Mouse (Mus musculus): Measurements from ENCODE around the gene Defb11. TPM values are rescaled to one million over a fixed set of nuclear protein-coding genes. Genes with fewer than 3 reads are reported as not detected.
"Not testable (repeated sequence)": the region's sequence is repeated elsewhere in the genome, so short reads cannot be mapped to it uniquely, and the experiment has no call there.

Defb11 gene
- not detected for total RNA-seq (2021)
- long read RNA-seq, experiment 1 = 0 reads
- long read RNA-seq, experiment 2 = 0 reads

DNA sequence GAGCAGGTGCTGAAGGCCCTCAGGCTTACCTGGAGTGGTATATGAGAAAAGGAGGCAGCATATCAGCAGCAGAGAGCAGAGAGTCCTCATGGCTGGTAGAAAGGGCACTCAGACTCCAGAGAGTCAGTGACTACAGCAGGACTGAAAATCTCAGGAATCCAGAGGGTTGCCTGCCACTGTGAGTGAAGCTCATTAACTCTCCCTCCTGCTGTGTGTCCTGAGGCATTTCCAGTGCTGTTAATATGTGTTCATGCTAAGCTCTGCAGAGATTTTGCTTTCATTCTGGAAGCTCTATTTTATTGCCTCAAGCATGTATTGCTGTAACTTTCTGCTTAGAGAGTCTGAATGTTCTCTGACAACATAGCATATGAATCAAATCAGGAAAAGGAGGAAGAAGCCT lies at the start of gene Defb11:
Defb11 (minus strand) TSS at position 123 of the 400 bp plus-strand sequence.
- not testable (repeated sequence) for DNase-seq (ENCODE audit: low spot score in 2 of 2)

- DNase-seq (ENCODE audit: low spot score in 2 of 2) = peak in 1 of 2 experiments; percentile 6
Measured at GRCm38 (mm10) chr8:21955321-21955720, 49.1 kb upstream of the Defb11 start.

DNA sequence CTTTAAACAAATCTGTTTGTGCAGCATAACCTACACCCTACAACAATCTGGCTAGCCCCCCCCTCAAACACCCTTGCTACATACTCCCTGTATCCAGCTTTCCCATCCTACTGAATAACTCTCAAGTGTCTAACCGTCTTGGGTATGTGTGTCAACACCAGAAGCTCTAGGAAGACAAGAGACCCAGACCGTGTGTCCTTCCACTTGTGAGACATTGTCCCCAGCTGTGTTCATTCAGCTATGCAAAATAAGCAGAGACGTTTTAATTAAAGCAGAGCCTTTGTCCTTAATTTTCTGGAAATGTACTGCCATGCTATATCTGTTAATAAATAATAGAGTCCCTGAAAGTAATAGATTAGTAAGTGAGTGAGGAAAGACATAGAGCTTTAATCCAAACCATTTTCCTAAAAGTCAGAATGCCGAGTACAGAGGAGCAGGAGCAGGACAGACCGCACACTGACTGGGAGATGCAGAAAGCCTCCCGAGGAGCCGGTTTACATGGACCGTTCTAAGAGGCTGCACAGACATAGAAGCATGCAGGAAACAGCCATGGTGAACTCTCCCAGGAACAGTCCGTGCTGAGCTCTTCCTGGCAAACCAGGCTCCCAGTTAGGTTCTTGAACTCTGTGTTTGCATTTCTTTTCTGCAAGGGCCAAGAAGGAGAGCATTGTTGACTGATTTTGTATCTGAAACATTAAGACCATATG lies 41.3 kb upstream of the Defb11 start:
- no peak for DNase-seq (ENCODE audit: low spot score in 2 of 2)

DNA sequence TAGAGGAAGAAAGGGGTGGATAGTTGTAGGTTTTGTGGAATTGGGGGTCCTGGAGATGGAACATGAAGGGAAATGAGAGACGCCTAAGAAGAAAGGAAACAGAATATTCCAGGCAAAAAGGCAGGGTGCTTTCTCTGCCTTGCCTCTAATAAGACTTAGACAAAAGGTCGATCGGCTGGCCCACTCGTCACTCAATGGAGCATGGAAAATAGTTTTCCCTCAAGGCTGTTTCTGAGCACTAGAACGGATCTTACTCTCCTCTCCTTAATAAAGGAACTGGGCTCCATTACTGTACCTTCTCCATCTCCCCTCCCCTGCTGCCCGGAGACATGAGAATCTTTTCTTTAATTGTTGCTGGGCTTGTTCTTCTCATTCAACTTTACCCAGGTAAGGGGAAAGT lies 40.2 kb upstream of the Defb11 start, which contains the start of gene Defb13:
Defb13 (plus strand) TSS at position 301 of the 400 bp plus-strand sequence.
- DNase-seq (ENCODE audit: low spot score in 2 of 2) = no peak

DNA sequence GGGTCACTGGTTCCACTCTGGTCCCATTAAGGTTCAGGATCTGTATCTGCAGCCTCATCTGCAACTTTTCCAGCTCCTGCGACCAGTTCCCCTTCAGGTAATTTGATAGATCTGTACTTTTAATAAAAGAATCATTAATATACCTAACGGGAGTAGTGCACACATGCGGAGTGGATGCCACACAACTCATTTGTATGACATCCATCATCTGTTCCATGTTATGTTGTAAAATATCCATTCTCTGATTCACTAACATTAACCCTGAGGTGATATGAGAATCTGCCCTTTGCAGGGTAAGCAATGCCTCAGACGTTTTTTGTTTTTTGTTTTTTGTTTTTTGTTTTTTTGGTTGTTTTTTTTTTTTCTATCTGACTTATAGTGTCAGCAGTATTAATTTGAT lies 31.8 kb upstream of the Defb11 start, which contains the start of gene Defb35:
Defb35 (plus strand) TSS at position 301 of the 400 bp plus-strand sequence.
- not testable (repeated sequence) for DNase-seq (ENCODE audit: low spot score in 2 of 2)

DNA sequence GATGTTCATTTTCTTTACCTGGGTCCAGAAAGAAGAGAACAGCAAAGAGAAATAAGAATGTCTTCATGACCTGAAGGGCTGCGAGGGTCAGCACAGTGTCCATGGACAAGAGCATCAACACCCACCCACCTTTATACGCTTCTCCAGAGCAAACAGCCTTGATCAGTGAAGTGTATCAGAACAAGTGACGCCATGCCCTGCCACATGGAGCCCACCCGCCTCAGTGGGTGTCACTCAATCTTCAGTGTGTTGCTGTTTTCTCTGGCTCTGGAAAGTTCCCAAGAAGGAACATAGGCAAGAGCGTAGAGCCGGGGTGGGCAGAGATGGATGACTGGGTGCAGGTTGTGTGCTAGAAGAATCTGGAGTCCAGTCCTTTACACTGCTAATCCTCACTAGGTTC lies 26.4 kb upstream of the Defb11 start, which contains the start of gene Defb15:
Defb15 (minus strand) TSS at position 101 of the 400 bp plus-strand sequence.
- DNase-seq (ENCODE audit: low spot score in 2 of 2) = no peak

DNA sequence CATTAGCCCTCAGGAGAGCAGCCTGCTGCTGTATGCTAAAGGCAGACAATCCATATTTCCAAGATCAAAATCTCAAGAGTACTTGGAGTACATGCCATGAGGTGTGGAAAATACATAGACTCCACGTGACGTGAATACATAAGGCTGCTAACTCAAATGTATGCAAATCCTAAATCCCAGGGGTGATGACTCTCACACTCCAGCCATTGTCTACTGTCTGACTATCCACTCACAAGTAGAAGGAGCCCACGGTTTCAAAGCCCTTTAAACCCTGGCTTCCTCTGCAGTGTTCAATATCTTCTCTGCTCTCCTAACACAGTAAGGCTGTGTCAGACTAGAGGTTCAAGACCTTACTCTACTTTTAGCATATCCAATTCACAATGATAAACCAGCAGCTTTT lies 24.5 kb upstream of the Defb11 start:
- DNase-seq (ENCODE audit: low spot score in 2 of 2) = not testable (repeated sequence)

DNA sequence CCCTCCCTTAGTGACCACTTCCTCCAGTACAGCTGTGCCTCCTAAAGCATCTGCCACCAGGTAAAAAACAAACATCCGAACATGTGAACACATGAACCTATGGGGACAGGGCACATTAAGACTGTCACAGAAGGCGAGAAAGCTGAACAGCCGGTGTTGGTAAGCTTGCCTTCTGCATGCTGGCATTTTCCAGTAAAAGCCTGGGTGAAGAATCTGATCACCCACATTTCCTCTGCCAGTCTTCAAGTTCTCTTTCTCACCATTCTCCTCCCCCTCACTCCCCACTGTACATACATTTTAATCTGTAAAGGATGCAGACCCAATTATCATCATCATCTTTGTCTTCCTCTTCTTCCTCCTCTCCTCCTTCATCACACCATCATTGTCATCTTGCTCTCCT lies 9.4 kb upstream of the Defb11 start:
- no peak for DNase-seq (ENCODE audit: low spot score in 2 of 2)

GRCm38 (mm10) chr8:21912554-21912953 lies 6.3 kb upstream of the Defb11 start:
- no peak for DNase-seq (ENCODE audit: low spot score in 2 of 2)

GRCm38 (mm10) chr8:21911931-21912330 lies 5.7 kb upstream of the Defb11 start:
- DNase-seq (ENCODE audit: low spot score in 2 of 2) = no peak

- DNase-seq (ENCODE audit: low spot score in 2 of 2) = not testable (repeated sequence)
Measured at GRCm38 (mm10) chr8:21885321-21885720, 20.9 kb downstream of the Defb11 start, which contains the start of gene Defb9. Defb9 (minus strand) TSS chr8:21885421.

- DNase-seq (ENCODE audit: low spot score in 2 of 2) = not testable (repeated sequence)
Measured at GRCm38 (mm10) chr8:21858586-21858985, 47.6 kb downstream of the Defb11 start, which contains the start of gene Defb10. Defb10 (plus strand) TSS chr8:21858901.

Other genes starting within 250 kb of the Defb11 start
- not detected for gene Defa34, start 240.6 kb downstream of the Defb11 start, total RNA-seq (2021)
- gene AY761184, start 202.8 kb downstream of the Defb11 start, total RNA-seq (2021) = not detected
- not detected for gene Defa24, start 171.9 kb downstream of the Defb11 start, total RNA-seq (2021)
- not detected for gene Defb50, start 82.9 kb downstream of the Defb11 start, total RNA-seq (2021)
- gene Defb2, start 66.5 kb downstream of the Defb11 start, total RNA-seq (2021) = not detected
- not detected for gene Defb10, start 47.5 kb downstream of the Defb11 start, total RNA-seq (2021)
- not detected for gene Defb9, start 21.0 kb downstream of the Defb11 start, total RNA-seq (2021)
- not detected for gene Defb15, start 26.3 kb upstream of the Defb11 start, total RNA-seq (2021)
- gene Defb35, start 31.9 kb upstream of the Defb11 start, total RNA-seq (2021) = not detected
- gene Defb13, start 40.4 kb upstream of the Defb11 start, total RNA-seq (2021) = not detected
- not detected for gene Fam90a1a, start 52.3 kb upstream of the Defb11 start, total RNA-seq (2021)
- gene Ccdc70, start 63.4 kb upstream of the Defb11 start, total RNA-seq (2021) = not detected
- 1 to 10 TPM; 2.7 to 4.5 TPM for gene Atp7b, start 153.9 kb upstream of the Defb11 start, total RNA-seq (2021)
- 10 to 100 TPM; 37.6 to 42.0 TPM for gene Alg11, start 154.3 kb upstream of the Defb11 start, total RNA-seq (2021)
- gene Nek5, start 218.6 kb upstream of the Defb11 start, total RNA-seq (2021) = 1 to 10 TPM; 3.1 to 3.3 TPM

Data from adrenal gland, postnatal 4 days (tissue).